Mouse (Mus musculus): ENCODE results near the gene Vwc2. TPM values are rescaled to one million over a fixed set of nuclear protein-coding genes. Genes with fewer than 3 reads are reported as not detected.

The Vwc2 gene
- total RNA-seq, 2 experiments from 2014 or later: 5.5 to 6.6 TPM

DNA sequence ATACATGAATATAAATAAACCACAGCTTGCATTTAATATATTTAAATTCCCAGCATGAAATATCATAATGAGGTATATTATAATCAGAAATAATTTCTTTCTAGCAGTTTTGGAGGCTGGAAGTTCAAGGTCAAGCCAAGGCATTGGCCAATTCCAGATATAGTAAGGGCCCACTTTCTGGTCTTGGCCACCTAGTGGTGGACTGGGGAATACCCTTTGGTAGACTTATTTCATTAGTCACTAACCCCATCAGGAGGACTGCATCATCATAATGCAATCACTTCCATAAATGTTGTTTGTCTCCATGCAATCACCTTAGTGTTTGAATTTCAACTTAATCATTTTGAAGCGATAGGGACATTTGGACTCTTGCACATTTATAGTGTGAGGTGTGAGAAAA is 125.3 kb downstream of the Vwc2 start:
- no peak for DNase-seq (ENCODE audit: low spot score in 2 of 2)

DNA sequence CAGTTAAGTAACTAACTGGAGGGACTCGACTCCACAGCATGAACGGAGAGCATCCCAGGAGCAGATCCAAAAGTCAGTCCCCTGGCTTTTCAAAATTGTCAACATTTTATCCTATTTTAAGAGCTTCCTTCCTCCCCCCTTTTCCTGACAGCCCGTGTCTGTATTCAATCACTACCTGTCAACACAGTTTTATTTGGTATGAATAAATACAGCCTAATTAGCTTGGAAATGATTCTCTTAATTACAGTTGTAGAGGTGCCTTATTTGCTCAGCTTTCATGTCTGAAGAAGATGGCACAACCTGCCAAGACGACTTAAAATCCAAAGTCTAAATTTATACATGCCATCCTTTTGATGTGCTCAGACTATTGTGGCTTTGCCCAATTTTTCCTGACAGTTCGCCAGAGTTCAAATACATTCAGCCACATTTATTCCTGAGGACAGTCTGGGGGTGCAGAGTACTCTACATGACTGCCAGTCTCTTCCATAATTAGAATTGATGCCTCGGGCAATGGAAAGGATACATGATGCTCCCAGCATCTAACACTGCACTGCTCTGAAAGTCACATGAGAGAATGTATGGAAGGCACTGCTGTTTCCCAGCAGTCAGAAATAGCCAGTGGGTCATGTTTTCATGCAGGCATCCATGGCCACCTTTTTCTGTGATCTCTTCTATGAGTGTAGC is 128.8 kb downstream of the Vwc2 start:
- DNase-seq (ENCODE audit: low spot score in 2 of 2): no peak

DNA sequence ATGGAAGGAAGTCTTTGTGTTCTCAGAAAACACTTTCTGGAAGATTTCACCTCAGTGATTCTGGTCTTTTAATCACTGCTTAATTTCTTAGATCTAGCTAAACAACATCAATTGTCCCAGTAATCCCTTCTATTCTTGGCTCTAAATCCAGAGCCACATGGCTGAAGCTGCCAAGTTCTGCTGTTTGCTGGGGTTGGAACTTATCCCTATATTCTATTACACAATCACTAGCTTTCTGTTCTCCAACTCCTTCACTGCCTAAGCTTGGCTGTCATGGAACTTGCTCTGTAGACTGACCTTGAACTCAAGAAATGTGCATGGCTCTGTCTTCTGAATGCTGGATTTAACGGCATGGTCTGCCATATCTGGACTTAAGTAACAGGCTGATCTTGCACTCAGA is 143.3 kb downstream of the Vwc2 start:
- no peak for DNase-seq (ENCODE audit: low spot score in 2 of 2)

DNA sequence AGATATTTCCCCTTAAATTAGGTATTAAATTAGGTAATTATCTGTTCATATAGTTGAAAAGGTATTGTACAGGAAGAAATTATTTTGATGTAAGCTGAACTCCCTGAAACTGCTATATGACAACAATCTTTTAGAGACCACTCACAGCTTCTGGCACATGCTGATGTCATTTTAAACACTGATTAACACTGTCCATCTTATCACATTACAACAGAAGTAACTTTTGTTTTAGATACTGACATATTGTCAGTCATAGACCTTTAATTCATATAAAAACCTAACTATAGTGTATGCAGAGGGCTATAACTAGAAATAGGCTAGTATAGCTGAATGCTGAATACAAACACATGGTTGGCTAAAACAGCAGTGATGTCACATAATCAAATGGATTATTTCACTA is 166.1 kb downstream of the Vwc2 start:
- no peak for DNase-seq (ENCODE audit: low spot score in 2 of 2)

DNA sequence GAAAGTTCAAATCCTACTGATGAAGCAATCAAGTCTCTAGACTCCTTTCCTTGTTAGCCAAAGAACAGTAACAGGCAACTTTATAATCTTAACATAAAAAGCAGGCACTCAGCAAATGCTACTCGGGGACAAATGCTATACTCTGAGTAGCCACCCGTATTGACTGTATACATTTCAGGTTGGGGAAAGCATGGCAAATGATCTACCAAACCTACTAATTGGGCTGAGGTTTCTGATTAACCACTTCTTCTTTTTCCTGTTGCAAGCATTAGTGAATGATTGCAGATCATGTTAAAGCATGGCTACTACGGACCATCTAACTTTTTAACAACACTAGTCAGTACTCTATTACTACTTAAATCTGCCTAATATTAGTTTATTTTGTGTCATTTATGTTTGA is 169.5 kb downstream of the Vwc2 start:
- DNase-seq (ENCODE audit: low spot score in 2 of 2): no peak
